Mouse (Mus musculus) megakaryocyte, embryonic 14.5 days (primary cell): ENCODE measurements around the gene Tarm1. TPM values are rescaled to one million over a fixed set of nuclear protein-coding genes. Genes with fewer than 3 reads are reported as not detected.

Experiments
- H3K27me3 ChIP-seq: replicated peaks from 2 replicates; pipeline ENCODE3; 2012; ENCODE audit warnings: inconsistent platforms
- H3K36me3 ChIP-seq: replicated peaks from 2 replicates; pipeline ENCODE3; 2012; ENCODE audit warnings: low read length, inconsistent platforms, mixed read lengths
- H3K4me1 ChIP-seq: 2 replicates; pipeline ENCODE4 v1.6.1; 2012; ENCODE audit warnings: inconsistent platforms
- H3K4me3 ChIP-seq: replicated peaks from 2 replicates; pipeline ENCODE3; 2012; ENCODE audit warnings: moderate library complexity, mild to moderate bottlenecking, inconsistent platforms
- H3K9me3 ChIP-seq: 2 replicates; pipeline ENCODE4 v1.6.1; 2012; ENCODE audit warnings: inconsistent platforms
- FLI1 ChIP-seq: IDR thresholded peaks from 2 replicates; pipeline ENCODE4 v1.6.1; 2012; ENCODE audit warnings: low read length, inconsistent platforms, mixed read lengths
- GATA1 ChIP-seq: IDR thresholded peaks from 3 replicates; pipeline ENCODE4 v1.6.1; 2012; ENCODE audit warnings: mixed read lengths, low read length, inconsistent platforms, borderline replicate concordance
- polyA plus RNA-seq: library from polyadenylated mRNA; stranded (reverse); fragments of >175 nt; gene quantifications from 2 replicates; pipeline ENCODE4 v1.2.3, GENCODE M21; 2012; ENCODE audit warnings: low replicate concordance; ENCODE audit not compliant: insufficient read depth

Gene Tarm1
- polyA plus RNA-seq, 1 experiment, result not detected

DNA sequence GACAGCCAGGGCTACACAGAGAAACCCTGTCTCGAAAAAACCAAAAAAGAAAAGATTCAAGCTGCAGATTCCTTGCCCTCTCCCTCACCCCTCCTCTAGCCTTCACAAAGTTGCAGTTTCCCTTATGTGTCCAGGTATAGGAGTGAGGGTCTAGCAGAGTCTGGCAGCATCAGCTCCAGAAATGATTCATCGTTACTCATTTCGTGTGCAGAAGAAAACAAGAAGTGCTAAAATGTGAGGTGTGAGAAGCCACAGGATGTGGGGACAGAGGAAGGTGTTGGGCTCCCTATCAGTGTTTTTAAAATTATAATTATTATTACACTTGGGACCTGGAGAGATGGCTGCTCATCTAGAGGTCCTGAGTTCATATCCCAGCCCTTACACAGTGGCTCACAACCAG, 57.7 kb downstream of the Tarm1 start:
- TF ChIP-seq FLI1 (no peak), GATA1 (no peak)
- H3K4me1 ChIP-seq, result peaks cover 10% of the 10 kb centered on the region

DNA sequence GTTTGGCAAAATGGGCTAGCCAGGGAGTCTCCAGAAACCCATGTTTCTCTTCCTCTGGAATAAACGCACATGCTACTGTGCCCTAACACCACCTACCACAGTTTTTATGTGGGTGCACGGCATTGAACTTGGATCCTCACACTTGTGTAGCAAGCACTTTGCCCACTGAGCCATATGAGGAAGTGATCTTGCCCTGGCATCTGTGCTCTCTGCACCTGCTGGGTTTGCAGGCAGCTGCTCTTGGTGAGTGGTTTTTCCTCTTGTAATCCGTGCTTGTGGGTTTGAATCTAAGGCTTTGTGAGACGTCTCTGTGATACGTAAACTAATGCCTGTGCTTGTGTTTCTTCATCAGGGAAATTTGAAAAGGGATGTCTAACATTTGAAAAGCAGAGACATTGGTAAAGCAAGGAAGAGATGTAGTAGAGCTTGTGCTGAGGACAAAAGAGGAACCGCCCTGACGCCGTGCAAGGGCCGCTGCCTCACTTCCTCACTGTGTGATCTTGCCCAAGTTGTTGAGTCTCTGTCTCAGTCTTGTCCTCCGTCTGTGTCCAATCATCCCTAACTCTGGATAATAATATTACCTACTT, 59.9 kb downstream of the Tarm1 start:
- no peak overlapping the region for H3K4me3 ChIP-seq
- TF ChIP-seq FLI1, result no peak
- TF ChIP-seq GATA1, result no peak

More for the DNA sequence above, 57.7 kb downstream of the Tarm1 start:
- H3K27me3 ChIP-seq, result no peaks in the 10 kb centered on the region
- peaks cover 3% of the 10 kb centered on the region; the same call in 1 of the 2 replicates for H3K9me3 ChIP-seq
- no peaks in the 10 kb centered on the region for H3K36me3 ChIP-seq
- no peak overlapping the region for H3K4me3 ChIP-seq

DNA sequence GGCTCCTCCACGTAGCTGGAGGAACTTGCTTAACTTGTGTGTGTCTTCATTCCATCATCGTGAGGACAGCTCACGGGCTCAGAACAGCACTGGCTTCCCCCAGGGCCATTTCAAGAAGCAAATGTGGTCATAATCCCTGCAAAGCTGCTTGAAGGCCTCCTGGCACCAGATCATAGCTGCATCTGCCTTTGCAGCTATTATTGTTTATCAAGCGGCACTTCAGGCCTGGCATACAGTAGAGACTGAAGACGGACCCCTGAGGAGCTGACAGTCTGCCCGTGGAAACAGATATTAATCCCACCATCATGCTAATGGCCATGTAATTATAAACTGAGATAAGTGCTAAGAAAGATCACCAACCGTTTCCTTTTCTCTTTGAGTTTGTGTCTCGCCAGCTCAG, 61.9 kb downstream of the Tarm1 start:
- H3K4me3 ChIP-seq, result no peak overlapping the region
- TF ChIP-seq GATA1, result no peak
- no peak for TF ChIP-seq FLI1
- H3K9me3 ChIP-seq, result peaks cover 6% of the 10 kb centered on the region; the same call in 1 of the 2 replicates
- no peaks in the 10 kb centered on the region for H3K36me3 ChIP-seq
- H3K27me3 ChIP-seq, result no peaks in the 10 kb centered on the region
- no peaks in the 10 kb centered on the region for H3K4me1 ChIP-seq

More for the DNA sequence above, 59.9 kb downstream of the Tarm1 start:
- Histone ChIP-seq H3K27me3 (no peaks in the 10 kb centered on the region), H3K4me1 (no peaks in the 10 kb centered on the region), H3K36me3 (no peaks in the 10 kb centered on the region), H3K9me3 (peaks cover 3% of the 10 kb centered on the region; the same call in 1 of the 2 replicates)

DNA sequence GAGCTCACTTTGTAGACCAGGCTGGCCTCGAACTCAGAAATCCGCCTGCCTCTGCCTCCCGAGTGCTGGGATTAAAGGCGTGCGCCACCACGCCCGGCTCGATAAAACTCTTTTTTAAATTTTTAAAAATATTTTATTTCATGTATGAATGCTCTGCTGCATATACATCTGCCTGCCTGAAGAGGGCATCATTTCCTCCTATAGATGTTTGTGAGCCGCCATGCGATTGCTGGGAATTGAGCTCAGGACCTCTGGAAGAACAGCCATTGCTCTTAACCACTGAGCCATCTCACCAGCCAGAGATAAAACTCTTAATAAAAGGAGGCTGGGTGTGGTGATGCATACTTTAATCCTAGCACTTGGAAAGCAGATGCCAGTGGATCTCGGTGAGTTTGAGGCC, 62.4 kb downstream of the Tarm1 start:
- no peak overlapping the region for H3K4me3 ChIP-seq
- no peaks in the 10 kb centered on the region for H3K4me1 ChIP-seq
- peaks cover 6% of the 10 kb centered on the region for H3K9me3 ChIP-seq
- H3K36me3 ChIP-seq, result no peaks in the 10 kb centered on the region
- TF ChIP-seq GATA1 (no peak), FLI1 (no peak)
- no peaks in the 10 kb centered on the region for H3K27me3 ChIP-seq

DNA sequence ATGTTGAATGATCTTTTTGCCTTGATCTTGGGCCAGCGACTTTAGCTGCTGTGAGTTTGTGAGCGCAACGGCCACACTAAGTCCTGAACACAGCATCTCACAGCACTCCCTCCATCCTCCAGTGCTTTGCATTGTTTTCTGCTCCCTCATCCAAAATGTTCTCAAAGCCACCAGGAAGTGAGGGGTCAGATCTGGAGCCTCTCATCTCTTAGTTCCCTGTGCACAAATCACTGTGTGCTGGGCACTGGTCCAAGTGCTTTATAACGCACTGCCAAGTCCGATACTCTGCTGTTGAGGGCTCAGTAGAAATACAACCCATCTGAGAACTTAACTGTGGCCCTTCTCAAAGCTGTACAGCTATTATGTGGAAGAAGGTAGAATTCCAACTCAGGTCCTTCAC, 64.5 kb downstream of the Tarm1 start:
- Histone ChIP-seq H3K4me1 (no peaks in the 10 kb centered on the region), H3K27me3 (no peaks in the 10 kb centered on the region), H3K9me3 (peaks cover 20% of the 10 kb centered on the region), H3K4me3 (no peak overlapping the region), H3K36me3 (no peaks in the 10 kb centered on the region)
- TF ChIP-seq GATA1 (no peak), FLI1 (no peak)

Other genes starting within 250 kb of the Tarm1 start
- 1.5 and 8.9 TPM in 2 replicates for gene Myadm, start 213.5 kb downstream of the Tarm1 start, polyA plus RNA-seq
- gene Prkcg, start 213.4 kb downstream of the Tarm1 start, polyA plus RNA-seq, result 0.23 TPM in 1 of 2 replicates, not detected in the other
- gene Cacng7, start 169.7 kb downstream of the Tarm1 start, polyA plus RNA-seq, result not detected in 2 replicates
- gene Cacng8, start 111.9 kb downstream of the Tarm1 start, polyA plus RNA-seq, result not detected in 2 replicates
- gene Cacng6, start 78.4 kb downstream of the Tarm1 start, polyA plus RNA-seq, result not detected in 2 replicates
- 1.4 TPM in 1 of 2 replicates, not detected in the other for gene Oscar, start 113.5 kb upstream of the Tarm1 start, polyA plus RNA-seq
- gene Ndufa3, start 114.7 kb upstream of the Tarm1 start, polyA plus RNA-seq, result 16.3 and 87.7 TPM in 2 replicates
- 31.4 and 57.9 TPM in 2 replicates for gene Tfpt, start 127.3 kb upstream of the Tarm1 start, polyA plus RNA-seq
- 7.5 and 49.6 TPM in 2 replicates for gene Prpf31, start 127.4 kb upstream of the Tarm1 start, polyA plus RNA-seq
- gene Cnot3, start 142.6 kb upstream of the Tarm1 start, polyA plus RNA-seq, result 518 and 624 TPM in 2 replicates
- 5.3 and 22.0 TPM in 2 replicates for gene Leng1, start 163.2 kb upstream of the Tarm1 start, polyA plus RNA-seq
- gene Tmc4, start 174.9 kb upstream of the Tarm1 start, polyA plus RNA-seq, result 3.3 and 9.3 TPM in 2 replicates
- 60.0 and 93.4 TPM in 2 replicates for gene Tsen34, start 190.2 kb upstream of the Tarm1 start, polyA plus RNA-seq
- gene Mboat7, start 190.9 kb upstream of the Tarm1 start, polyA plus RNA-seq, result 210 and 251 TPM in 2 replicates
- gene Rps9, start 201.4 kb upstream of the Tarm1 start, polyA plus RNA-seq, result 123 and 1,094 TPM in 2 replicates
- gene Pirb, start 217.8 kb upstream of the Tarm1 start, polyA plus RNA-seq, result 14.2 TPM in 1 of 2 replicates, not detected in the other